Mouse (Mus musculus) stomach, postnatal 0 days (tissue): ENCODE measurements at regions not wholly inside any gene's neighbourhood (a gene's known extent, or its start where the extent isn't known, plus 50 kb on each side); places are given as distances from the start of the nearest gene placed in this dataset.
"Not testable (repeated sequence)": the region's sequence is repeated elsewhere in the genome, so short reads cannot be mapped to it uniquely, and the experiment has no call there.

Source experiments
- CTCF ChIP-seq: IDR thresholded peaks from 2 replicates; pipeline ENCODE4 v1.5.1; 2016; ENCODE audit warnings: antibody characterized with exemption, low read depth, mild to moderate bottlenecking, moderate library complexity
- EP300 ChIP-seq: optimal IDR thresholded peaks from 2 replicates; pipeline ENCODE3; 2016; ENCODE audit warnings: antibody characterized with exemption

- not testable (repeated sequence) for TF ChIP-seq CTCF, EP300
These were observed 769.4 kb downstream of the Efna5 start for GRCm38 (mm10) chr17:62111703-62112102.
